Mouse (Mus musculus) heart, postnatal 25 days (tissue): ENCODE results near the gene Cd44. TPM values are rescaled to one million over a fixed set of nuclear protein-coding genes. Genes with fewer than 3 reads are reported as not detected.

ENCODE experiments used
- DNase-seq: peaks from one replicate; pipeline ENCODE4 v3.0.0; 2022; ENCODE audit warnings: low spot score
- intact Hi-C: fragments of 180-260 bp; cut with DNase I; formaldehyde crosslinking; loops from one replicate; pipeline ENCODE4 v1.15.1; 2025
- total RNA-seq, 2 experiments: library from RNA; stranded (reverse); gene quantifications; 2 replicates each; pipeline ENCODE4 v1.2.3; 2021

Gene Cd44
- 10 to 100 TPM in 1 of 2 experiments, 1 to 10 TPM in 1; 9.9 to 11.6 TPM for total RNA-seq

DNA sequence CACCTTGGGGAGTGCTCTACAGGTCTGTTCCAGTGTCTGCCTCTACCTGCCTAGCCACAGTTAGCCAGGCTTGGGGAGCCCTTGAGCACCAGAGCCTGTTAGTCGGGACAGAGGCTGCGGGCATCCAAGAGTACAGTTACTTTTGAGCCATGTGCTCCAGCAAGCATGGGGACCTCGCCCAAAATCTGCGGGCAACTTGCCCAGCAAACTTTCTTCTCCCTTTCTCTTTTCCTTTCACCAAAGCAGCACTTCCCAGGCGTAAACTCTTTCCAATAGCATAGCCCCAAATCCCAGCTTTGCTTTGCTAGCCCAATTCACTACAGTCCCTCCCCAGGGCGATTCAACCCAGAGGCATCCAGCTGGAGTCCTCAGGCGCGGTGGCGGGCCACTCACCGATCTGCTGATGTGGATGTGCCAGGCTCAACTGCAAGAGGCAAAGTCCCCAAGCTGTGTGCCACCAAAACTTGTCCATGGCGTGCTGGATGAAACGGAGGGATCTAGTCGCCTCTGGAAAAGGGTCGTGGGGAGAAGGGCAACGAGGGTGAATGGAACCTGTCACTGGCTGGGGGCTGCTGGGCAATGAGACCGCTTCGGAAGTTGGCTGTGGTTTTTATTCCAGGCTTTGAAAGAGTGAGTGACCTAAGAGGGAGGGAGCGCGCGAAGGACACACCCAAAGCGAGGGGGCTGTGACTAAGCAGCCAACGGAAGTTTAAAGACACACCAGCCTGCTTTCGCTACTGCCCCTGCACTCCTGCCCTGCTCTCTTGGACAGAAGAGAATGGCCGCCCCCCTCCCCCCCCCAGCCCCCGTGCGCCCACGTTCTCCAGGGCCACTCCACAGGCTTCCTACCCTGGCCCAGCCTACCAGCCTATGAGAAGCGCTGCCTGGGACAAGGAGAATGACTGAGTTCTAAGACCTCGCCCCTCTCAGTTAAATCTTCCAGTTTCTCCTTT is at the start of gene Cd44:
TSS of gene Cd44 (minus strand) at position 791 of the 953 bp plus-strand sequence.
- peak; percentile 49 for DNase-seq
- intact Hi-C loops = loop anchor here (5.0 to 10.0 kb wide), 2 partner anchors 49 to 96 kb away; no protein-coding TSS in a partner anchor

DNA sequence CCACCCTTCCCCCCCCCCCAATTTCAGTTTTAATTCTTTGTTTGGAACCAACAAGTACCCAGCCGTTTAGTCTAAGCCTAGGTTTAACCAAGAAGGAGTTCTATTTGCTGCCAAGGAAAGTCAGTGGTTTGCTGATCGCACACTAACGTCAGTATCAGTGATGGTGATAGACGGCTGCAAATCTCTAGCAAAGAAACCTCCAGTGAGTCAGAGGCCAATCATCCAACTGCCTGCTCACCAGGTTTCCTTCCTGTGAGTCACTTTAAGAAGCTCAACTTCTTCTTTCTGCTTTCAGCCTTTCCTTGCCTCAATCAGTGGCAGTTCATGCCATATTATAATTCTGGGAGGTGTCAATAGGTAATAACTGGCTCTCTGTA is 47.0 kb upstream of the Cd44 start:
- intact Hi-C loops = no loop called here

DNA sequence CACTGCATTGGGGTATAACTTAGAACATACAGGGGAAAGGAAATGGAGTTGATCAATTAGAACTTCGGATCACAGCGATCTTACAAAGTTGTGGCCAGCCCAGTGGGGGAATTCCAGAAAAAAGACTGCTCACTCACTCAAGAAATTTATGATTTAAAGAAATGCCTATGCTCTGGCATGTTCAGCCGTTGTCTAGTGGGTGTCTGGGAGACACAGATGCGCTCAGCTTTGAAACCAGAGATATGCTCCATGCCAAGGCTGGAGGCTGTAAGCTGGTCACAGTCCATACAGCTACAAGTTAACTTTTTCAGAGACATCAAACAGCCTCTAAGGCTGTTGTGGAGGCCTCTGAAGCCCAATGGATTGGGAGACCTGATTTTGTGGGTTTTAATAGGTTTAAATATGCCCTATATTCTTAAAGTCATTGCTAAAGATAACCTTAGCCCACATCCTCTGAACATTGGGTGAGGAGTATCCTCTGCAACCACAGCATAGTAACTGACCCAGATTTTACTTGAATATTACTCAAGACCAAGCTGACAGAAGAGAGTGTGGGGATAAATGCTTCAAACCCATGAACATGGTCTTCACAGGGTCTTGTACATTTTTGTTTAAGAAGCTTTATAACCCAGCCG is 46.5 kb upstream of the Cd44 start:
- DNase-seq = no peak
- intact Hi-C loops = no loop called here

More for the DNA sequence above, 47.0 kb upstream of the Cd44 start:
- DNase-seq = no peak

DNA sequence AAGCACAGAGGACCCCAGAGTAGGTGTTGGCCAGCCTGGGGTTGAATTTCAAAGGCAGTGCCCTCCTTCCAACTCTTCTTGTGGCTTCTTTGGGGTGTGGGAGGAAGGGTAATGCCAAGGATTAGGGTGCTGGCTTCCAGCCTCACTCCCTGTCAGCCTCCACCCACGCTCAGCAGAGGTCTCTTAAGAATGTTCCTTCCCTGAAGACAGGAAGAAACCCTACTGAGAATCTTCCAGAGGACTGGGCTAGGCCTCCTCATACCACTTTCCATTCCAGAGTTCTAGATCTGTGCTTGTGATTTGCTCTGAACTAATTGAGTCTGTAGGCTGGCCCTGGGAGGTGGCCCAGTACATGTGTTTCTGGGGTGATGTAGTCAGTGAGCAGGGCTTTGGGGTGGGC is 43.6 kb upstream of the Cd44 start:
- DNase-seq = no peak
- intact Hi-C loops = no loop called here

DNA sequence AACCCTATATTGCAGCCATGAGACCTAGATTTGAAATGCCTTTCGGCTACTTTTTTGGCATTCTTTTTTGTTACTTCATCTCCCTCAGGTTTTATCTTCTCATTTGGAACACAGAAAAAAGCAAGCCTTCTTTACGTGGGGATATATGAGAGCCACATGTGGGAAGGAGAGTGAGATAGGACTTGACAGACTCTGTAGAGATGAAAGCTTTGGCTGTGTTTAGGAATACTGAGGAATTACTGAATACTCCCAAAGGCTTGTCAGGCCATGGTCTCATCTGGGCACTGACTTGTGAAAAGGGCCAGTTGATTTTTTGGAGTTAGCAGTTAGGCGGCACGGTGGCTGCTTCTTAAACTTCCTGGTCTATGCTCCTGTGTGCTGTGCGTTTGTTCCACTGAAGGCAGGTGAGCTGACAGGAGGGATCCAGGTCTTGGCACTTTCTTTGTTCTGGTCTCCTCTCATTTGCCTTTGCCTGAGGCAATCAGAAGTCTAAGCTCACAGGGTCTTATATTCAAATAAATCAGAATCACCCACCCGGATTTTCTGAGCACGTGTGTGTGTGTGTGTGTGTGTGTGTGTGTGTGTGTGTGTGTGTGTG is 43.0 kb upstream of the Cd44 start:
- intact Hi-C loops = no loop called here
- DNase-seq = no peak

DNA sequence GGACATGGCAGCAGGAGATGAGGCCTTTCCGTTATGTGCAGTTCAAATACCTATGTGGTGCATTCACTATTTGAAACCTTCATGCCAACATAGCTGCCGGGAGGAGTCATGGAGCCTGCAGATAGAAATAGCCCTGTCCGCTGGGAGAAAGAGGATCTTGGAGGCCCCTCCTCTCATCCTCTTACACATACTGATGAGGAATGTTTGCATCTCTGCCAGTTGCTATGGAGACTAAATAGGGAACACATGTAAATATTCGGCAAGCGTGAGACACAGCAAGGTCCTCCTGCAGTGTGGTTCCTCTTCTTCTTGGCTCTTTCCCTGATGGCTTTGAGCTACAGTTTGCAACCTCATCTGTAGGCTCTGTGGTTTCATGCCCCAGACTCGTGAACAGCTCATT is 42.5 kb upstream of the Cd44 start:
- intact Hi-C loops = no loop called here
- DNase-seq = no peak

DNA sequence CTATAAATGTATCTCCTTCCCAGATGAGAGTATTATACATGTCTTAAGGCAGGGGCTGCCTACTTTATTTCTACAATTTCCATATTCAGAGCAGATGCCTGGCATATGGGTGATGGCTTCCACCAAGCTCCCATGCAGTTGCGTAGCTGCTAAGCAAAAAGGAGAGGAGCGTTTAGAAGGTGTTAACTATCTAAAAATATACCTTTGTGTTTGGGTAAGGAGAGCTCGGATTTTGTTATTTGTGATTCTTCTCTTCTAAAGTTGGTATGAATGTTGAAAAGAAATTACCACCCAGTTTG is 41.3 kb upstream of the Cd44 start:
- DNase-seq = no peak
- intact Hi-C loops = no loop called here

DNA sequence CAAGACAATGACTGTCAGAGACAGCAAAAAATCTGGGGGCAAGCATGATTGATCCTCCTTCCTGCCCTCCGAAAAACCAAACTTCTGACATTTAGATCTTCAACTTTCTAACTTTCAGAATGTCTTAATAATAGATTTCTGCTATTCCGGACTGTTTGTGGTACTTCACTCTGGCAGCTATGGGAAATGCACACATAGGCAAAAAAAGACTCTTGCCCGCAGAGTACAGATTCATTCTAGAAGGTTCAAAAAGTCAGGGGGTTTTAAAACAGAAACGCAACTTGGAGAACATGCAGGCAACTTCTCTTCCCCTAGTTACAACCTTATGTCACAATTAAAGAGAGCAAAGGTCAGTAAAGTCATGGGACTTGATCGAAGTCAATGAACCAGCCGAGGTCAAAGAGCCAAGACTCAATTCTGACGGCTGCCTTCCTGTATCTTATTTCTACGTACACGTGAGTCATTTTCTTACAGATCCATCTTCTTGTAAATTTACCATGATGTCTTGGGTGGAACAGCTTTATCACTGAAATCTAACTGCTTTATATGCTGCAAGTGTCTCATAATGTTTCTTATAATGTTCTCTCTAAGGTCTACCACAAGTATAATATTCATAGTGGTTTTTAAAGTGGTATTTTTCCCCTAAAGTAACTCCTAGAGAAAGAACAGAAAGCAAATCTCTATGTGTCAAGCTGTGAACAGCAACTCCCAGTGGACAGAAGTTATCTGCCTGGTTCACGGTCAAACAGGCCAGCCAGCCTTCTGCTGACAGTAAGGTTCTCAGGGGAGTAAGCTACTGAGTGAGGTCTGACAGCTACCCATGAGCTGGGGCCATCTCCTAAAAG is 40.7 kb upstream of the Cd44 start:
- intact Hi-C loops = no loop called here

DNA sequence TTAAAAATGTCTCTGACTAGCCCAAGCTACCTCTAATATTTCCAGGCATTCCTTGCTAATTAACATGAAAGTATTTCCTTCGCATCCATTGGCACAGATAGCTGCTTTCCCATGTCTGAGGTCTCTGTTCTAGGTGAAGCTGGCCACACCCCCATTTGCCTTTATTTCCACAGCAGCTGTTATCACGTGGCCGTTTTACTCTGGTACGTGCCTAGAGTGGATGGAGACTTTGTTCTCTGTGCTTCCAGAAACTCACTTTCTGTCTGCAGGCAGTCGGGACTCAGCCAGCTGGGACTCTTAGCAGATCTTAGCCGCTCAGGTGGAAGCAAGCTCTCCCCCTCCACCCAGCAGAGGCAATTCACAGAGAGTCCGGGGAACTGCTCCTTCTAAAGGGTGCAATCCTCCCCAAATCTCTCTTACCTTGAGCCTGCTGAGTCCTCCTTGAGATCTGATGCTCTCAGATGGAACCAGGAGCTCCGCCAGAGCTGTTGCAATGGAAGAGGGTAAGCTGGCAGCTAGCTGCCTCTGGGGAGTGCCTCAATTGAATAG is 39.4 kb upstream of the Cd44 start:
- intact Hi-C loops = no loop called here
- DNase-seq = no peak

More for the DNA sequence above, 40.7 kb upstream of the Cd44 start:
- DNase-seq = no peak

DNA sequence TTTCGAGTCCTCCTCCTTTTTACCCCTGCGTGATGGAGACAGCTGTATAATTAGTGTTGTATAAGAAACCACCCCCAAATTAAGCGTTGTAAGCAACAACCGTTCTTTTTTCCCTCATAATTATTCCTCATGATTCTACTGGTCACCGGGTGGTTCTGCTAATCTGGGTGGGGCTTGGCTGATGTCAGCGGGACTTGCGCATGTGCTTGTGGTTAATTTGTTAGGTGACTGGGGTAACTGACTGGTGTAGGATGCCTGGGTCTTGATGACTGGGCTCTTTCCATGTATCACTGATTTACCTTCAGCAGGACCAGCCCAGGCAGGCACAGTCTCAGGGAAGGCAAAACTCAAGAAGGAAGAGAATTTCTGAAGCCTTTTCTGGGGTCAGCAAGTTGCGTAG is 38.7 kb upstream of the Cd44 start:
- intact Hi-C loops = no loop called here
- no peak for DNase-seq

DNA sequence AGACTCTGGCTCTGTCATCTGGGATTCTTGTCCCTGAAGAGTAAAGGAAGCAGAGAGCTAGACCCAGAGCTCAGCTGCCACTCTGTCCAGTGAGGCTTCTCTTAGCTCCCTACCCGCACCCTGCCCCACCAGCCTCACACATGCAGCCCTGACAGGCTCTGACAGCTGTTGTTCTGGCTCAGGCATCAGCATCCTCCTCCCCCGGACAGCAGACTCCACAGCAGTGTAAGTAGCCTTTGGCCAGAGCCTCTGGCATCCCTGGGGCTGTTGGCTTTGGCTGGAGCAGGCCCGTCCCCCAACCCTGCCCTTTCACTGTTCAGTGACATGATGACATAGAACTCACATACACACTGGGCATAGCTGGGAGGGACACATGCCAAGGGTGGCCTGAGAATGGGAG is 35.4 kb upstream of the Cd44 start:
- peak; percentile 44 for DNase-seq
- intact Hi-C loops = no loop called here

DNA sequence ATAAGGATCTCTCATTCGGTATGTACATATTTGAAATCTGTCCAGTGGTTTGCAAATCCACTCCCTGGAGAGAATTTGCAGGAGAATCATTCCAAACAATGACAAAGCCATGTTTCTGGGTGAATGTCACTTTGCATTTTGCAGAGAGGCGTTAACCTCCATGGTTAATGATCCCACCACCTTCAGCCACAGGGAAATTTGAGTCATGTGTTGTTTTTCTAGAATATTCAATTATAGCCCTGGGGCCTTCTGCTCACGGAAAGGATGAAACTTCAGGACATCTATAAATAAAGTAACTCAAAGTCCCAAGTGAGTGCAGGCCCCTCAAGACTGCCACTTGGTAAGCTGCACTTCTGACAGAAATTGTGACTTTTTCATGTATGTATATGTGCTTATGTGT is 33.4 kb upstream of the Cd44 start:
- intact Hi-C loops = no loop called here

DNA sequence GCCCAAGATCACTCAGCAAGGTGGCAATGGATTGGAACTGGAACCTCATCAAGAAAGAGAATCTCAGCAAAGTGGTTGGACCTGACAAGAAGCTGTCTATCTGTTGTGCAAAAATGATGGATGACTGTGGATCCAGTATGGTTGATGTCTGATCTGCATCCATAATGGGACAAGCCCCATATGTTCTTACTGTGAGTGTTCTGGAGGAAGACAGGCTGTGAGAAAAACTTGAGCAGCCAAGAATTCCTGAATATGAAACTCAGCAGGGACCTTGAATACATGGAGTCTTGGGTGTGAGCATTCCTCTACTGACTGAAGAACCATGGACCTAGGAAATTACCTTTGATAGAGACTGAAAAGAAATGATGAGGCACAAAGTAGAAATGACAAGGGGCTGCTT is 32.3 kb upstream of the Cd44 start:
- no peak for DNase-seq
- intact Hi-C loops = no loop called here

More for the DNA sequence above, 33.4 kb upstream of the Cd44 start:
- no peak for DNase-seq

DNA sequence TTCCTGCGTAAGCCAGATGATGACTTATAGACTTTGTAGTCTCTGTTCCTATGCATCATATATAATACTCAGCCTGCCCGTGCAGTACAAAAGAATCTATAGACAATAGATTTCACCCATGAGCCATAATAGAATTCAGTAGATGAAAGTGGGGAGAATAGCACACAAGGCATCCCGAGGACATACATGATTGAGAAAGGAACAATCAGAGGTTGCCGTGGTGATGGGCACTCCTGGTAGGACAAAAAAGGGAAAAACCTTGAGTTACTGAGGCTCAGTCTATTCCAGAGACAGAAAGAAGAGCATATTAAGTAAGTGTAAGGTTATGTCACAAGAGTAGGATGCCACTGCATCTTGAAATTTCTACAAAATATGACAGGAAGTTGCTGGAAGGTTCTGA is 31.7 kb upstream of the Cd44 start:
- DNase-seq = no peak
- intact Hi-C loops = no loop called here

DNA sequence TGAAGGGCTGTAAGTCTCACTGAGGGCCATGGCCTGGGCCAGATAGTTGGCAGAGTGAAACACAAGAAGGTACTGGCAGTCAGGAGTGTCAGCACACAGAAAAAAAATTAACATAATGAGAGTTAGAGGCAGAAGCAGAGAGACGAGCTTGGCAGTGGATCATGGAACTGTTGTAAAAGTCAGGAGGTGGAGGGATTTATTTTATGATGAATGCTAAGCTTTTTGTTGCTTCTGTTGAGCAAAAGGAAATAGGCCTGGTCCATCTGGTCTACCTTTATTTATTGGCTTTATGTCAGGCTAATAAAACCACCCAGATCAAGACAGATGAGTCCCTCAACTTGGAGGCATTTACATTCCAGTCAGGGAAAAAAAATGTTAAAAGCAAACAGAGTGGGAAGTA is 31.2 kb upstream of the Cd44 start:
- intact Hi-C loops = no loop called here
- DNase-seq = no peak

DNA sequence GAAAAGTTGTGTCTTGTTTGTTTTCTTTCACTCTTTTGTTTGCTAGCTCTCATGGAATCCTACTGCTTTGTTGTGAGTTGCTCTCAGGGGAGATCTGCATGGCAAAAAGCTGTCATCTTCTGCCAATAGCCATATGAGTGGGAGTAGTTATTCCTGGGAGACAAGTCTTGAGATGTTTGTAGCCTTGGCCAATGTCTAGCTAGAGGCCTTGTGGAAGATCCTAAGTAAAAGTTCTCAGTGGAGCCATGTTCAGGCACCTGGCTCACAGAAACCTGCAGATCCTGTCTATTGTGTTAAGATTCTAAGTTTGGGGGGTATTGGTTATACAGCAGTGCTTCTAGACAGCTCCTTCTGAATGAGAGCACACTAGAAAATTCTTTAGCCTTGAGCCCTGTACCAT is 26.7 kb upstream of the Cd44 start:
- intact Hi-C loops = no loop called here
- no peak for DNase-seq

DNA sequence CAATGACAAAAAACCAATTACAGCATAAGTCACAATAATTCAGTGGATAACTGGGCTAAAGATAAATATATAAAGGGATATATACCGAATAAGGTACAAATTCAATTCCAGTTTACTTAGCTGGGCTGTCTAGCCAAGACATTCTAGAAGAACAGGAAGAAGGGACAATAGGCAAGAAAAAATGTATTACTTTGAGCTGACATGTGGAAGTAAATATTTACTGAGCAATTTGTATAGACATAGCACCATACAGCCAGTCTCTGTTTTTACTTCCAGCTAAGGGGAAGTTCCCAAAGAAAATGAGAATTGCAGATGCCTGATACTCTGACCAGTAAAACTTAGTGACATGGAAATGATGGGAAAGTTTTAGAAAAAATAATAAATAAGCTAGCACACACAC is 23.0 kb upstream of the Cd44 start:
- no peak for DNase-seq
- intact Hi-C loops = no loop called here

DNA sequence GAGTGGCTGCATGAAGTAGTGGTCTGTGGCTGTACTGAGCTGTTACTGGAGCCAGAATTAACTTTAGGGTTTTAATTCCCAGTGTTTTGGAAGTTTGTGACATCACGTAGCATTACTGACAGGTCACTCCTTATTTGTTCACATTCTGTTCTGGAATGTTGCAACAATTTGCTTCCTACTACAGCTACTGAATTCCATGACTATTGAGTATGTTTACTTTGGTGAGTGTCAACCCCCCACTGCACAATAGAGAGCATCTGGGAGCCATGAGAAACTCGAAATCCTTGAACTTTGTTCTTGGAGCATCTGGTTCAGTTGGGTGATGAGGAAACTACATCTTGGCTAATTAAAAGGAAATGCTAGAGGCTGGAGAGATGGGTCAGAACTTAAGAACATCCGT is 22.2 kb upstream of the Cd44 start:
- intact Hi-C loops = no loop called here
- no peak for DNase-seq

DNA sequence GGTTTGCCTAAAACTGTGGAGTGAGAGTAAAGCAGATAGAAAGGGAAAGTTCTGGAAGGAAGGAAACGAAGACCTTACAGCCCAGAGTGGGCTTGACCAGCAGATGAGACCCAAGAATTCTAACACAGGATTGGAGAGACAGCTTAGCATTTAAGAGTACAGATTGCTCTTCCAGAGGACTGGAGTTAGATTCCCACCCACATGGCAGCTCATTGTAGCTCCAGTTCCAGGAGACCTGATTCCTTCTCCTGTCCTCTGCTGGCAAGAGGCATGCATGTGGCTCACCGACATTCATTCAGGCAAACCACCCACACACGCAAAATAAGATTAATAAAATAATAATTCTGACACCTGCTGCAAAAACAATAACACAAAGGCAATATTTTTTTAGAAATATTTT is 20.6 kb upstream of the Cd44 start:
- intact Hi-C loops = no loop called here
- DNase-seq = no peak

DNA sequence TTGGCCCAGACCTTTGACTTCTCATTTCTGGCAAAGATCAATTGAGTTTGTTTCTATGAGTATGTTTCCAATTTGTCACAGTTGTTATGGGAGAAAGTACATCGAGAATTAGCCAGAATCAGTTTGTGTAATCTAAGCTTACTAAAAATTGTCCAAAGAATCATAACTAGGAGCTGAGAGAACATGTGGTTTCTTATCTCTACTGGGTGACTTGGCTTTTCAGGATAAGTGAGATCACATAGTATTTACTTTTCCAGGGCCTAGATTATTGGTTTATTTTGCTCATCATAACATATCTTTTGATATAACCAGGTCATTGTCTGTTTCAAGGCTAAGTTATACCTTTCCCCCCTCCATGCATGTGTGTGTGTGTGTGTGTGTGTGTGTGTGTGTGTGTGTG is 16.8 kb upstream of the Cd44 start:
- intact Hi-C loops = no loop called here
- DNase-seq = no peak
